Mouse (Mus musculus) urinary bladder, postnatal 25 days (tissue): ENCODE measurements around the gene 4930438A08Rik.
"Not testable (repeated sequence)": the region's sequence is repeated elsewhere in the genome, so short reads cannot be mapped to it uniquely, and the experiment has no call there.

Experiments
- DNase-seq: peaks from one replicate; pipeline ENCODE4 v3.0.0; 2022; ENCODE audit warnings: low spot score

Gene 4930438A08Rik

GRCm38 (mm10) chr11:58281970-58282496 lies 7.4 kb downstream of the 4930438A08Rik start:
- no peak for DNase-seq

GRCm38 (mm10) chr11:58282518-58282917 lies 7.9 kb downstream of the 4930438A08Rik start:
- DNase-seq: no peak

- DNase-seq: no peak
These were observed 15.5 kb downstream of the 4930438A08Rik start for GRCm38 (mm10) chr11:58289992-58290682.

- DNase-seq: no peak
These were observed 16.2 kb downstream of the 4930438A08Rik start for GRCm38 (mm10) chr11:58290812-58291211.

- no peak for DNase-seq
These were observed 18.2 kb downstream of the 4930438A08Rik start for GRCm38 (mm10) chr11:58292791-58293190.

GRCm38 (mm10) chr11:58297396-58297795 lies 22.8 kb downstream of the 4930438A08Rik start:
- DNase-seq: no peak

GRCm38 (mm10) chr11:58301057-58301456 lies 26.5 kb downstream of the 4930438A08Rik start:
- DNase-seq: peak; percentile 63

- DNase-seq: peak; percentile 98
These were observed 27.5 kb downstream of the 4930438A08Rik start for GRCm38 (mm10) chr11:58301837-58302754.

- no peak for DNase-seq
These were observed 28.3 kb downstream of the 4930438A08Rik start for GRCm38 (mm10) chr11:58302774-58303445.

- DNase-seq: no peak
These were observed 29.0 kb downstream of the 4930438A08Rik start for GRCm38 (mm10) chr11:58303594-58303993.

GRCm38 (mm10) chr11:58305299-58305698 lies 30.7 kb downstream of the 4930438A08Rik start:
- DNase-seq: not testable (repeated sequence)

- peak; percentile 88 for DNase-seq
These were observed 32.3 kb downstream of the 4930438A08Rik start, which contains the start of gene Zfp692 for GRCm38 (mm10) chr11:58306860-58307308. Gene Zfp692 (plus strand): TSS chr11:58307069.

- peak; percentile 70 for DNase-seq
These were observed 32.9 kb downstream of the 4930438A08Rik start for GRCm38 (mm10) chr11:58307411-58308080.

GRCm38 (mm10) chr11:58308661-58309060 lies 34.1 kb downstream of the 4930438A08Rik start:
- DNase-seq: no peak

- DNase-seq: no peak
These were observed 39.5 kb downstream of the 4930438A08Rik start for GRCm38 (mm10) chr11:58314069-58314468.

- no peak for DNase-seq
These were observed 41.1 kb downstream of the 4930438A08Rik start for GRCm38 (mm10) chr11:58315536-58316168.

- no peak for DNase-seq
These were observed 41.7 kb downstream of the 4930438A08Rik start for GRCm38 (mm10) chr11:58316344-58316743.

- no peak for DNase-seq
These were observed 42.3 kb downstream of the 4930438A08Rik start for GRCm38 (mm10) chr11:58316768-58317390.

GRCm38 (mm10) chr11:58322824-58323569 lies 48.4 kb downstream of the 4930438A08Rik start:
- DNase-seq: peak; percentile 94
